Mouse (Mus musculus) forebrain, embryonic 16.5 days (tissue): Measurements from ENCODE around the gene Gm4216. TPM values are rescaled to one million over a fixed set of nuclear protein-coding genes. Genes with fewer than 3 reads are reported as not detected.
"Not testable (repeated sequence)": the region's sequence is repeated elsewhere in the genome, so short reads cannot be mapped to it uniquely, and the experiment has no call there.

Source experiments
- ATAC-seq: fragments of 200-750 bp; cut with Nextera tagmentation; 2 replicates; pipeline ENCODE4 v1.8.0; 2017; ENCODE audit warnings: mild to moderate bottlenecking, moderate library complexity
- H3K27ac ChIP-seq: fragments of 300-500 bp; sonication (generic); 2 replicates; pipeline ENCODE4 v1.5.1; 2014; ENCODE audit warnings: low read length, control low read depth
- H3K27me3 ChIP-seq: fragments of 300-500 bp; sonication (generic); replicated peaks from 2 replicates; pipeline ENCODE4 v1.6.1; 2014; ENCODE audit warnings: low read length; ENCODE audit not compliant: control insufficient read depth, insufficient read depth
- H3K36me3 ChIP-seq: fragments of 300-500 bp; sonication (generic); 2 replicates; pipeline ENCODE4 v1.6.1; 2014; ENCODE audit not compliant: control insufficient read depth, insufficient read depth
- H3K4me1 ChIP-seq: fragments of 300-500 bp; sonication (generic); replicated peaks from 2 replicates; pipeline ENCODE4 v1.6.1; 2014; ENCODE audit warnings: low read length; ENCODE audit not compliant: control insufficient read depth, insufficient read depth
- H3K4me2 ChIP-seq: fragments of 300-500 bp; sonication (generic); 2 replicates; pipeline ENCODE4 v1.6.1; 2014; ENCODE audit warnings: mild to moderate bottlenecking, low read length, control low read depth
- H3K4me3 ChIP-seq: fragments of 300-500 bp; sonication (generic); replicated peaks from 2 replicates; pipeline ENCODE4 v1.5.1; 2014; ENCODE audit warnings: mild to moderate bottlenecking, low read length, control low read depth
- H3K9ac ChIP-seq: fragments of 300-500 bp; sonication (generic); replicated peaks from 2 replicates; pipeline ENCODE4 v1.6.1; 2014; ENCODE audit warnings: low read depth, low read length, control low read depth
- H3K9me3 ChIP-seq: fragments of 300-500 bp; sonication (generic); 2 replicates; pipeline ENCODE4 v1.6.1; 2016; ENCODE audit warnings: low read length; ENCODE audit not compliant: control insufficient read depth
- WGBS: fragments of 180-500 bp; shearing (Covaris S2); extraction: QIAGEN DNeasy Blood & Tissue Kit; methylation state at CpG from one replicate; pipeline ENCODE4 v1.1.7; 2014; 5-methylcytosine and 5-hydroxymethylcytosine counted together
- polyA plus RNA-seq: library from polyadenylated mRNA; unstranded; fragments of >200 nt; fragmentation: Nextera tagmentation; extraction: Ambion mirVana; gene quantifications from 2 replicates; pipeline ENCODE4 v1.2.1, GENCODE M21; 2015

Gm4216 gene
- polyA plus RNA-seq, result not detected in 2 replicates

DNA sequence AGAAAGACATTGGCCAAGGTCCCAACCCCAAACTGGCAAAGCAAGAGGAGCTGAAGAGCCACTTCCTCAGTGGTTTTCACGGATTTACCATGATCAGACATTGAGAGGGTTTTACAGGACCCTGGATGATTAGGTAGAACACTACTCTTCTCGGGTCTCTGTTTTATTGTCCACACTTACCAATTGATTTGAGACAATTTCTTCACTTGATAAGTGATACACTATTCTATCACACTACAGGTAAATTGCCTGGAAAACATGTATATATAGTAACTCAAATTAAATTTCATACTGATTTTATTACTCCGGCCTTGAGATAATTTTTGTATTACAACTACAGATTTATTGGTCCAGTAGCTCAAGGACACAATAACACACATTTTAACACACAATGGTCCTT is at the start of gene Gm4216:
TSS of gene Gm4216 (minus strand) at position 101 of the 400 bp plus-strand sequence.
- H3K36me3 ChIP-seq, H3K27ac ChIP-seq, H3K4me1 ChIP-seq, H3K4me3 ChIP-seq, H3K9me3 ChIP-seq, H3K9ac ChIP-seq, H3K27me3 ChIP-seq, ATAC-seq, H3K4me2 ChIP-seq: not testable (repeated sequence)
- no CpG with 5 or more reads among the region's 3 CpGs for WGBS

DNA sequence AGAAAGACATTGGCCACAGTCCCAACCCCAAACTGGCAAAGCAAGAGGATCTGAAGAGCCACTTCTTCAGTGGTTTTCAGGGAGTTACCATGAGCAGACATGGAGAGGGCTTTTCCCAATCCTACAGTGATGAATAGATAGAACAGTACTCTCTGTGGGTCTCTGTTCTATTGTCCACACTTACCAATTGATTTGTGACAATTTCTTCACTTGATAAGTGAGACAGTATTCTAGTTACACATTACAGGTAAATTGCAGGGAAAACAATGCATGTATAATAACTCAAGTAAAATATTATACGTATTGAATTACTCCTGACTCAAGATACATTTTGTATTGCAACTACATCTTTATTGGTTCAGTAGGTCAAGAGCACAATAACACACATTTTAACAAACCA is 47.6 kb upstream of the Gm4216 start, which contains the start of gene Gm8720:
TSS of gene Gm8720 (minus strand) at position 101 of the 400 bp plus-strand sequence.
- WGBS, result no CpG with 5 or more reads among the region's 1 CpGs
- not testable (repeated sequence) for H3K27ac ChIP-seq, H3K9me3 ChIP-seq, H3K36me3 ChIP-seq, H3K27me3 ChIP-seq, H3K9ac ChIP-seq, H3K4me3 ChIP-seq, H3K4me2 ChIP-seq, ATAC-seq, H3K4me1 ChIP-seq

DNA sequence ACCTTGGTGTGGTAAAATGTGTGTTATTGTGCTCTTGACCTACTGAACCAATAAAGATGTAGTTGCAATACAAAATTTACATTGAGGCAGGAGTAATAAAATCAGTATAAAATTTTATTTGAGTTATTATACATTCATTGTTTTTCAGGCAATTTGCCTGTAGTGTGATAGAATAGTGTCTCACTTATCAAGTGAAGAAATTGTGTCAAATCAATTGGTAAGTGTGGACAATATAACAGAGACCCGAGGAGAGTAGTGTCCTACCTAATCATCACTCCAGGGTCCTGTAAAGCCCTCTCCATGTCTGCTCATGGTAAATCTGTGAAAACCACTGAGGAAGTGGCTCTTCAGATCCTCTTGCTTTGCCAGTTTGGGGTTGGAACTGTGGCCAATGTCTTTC is 35.5 kb upstream of the Gm4216 start, which contains the start of gene Vmn1r163:
TSS of gene Vmn1r163 (plus strand) at position 301 of the 400 bp plus-strand sequence.
- H3K4me3 ChIP-seq, H3K27me3 ChIP-seq, H3K36me3 ChIP-seq, H3K9me3 ChIP-seq, H3K4me2 ChIP-seq, H3K27ac ChIP-seq, ATAC-seq, H3K9ac ChIP-seq, H3K4me1 ChIP-seq: not testable (repeated sequence)
- no CpG with 5 or more reads among the region's 1 CpGs for WGBS

DNA sequence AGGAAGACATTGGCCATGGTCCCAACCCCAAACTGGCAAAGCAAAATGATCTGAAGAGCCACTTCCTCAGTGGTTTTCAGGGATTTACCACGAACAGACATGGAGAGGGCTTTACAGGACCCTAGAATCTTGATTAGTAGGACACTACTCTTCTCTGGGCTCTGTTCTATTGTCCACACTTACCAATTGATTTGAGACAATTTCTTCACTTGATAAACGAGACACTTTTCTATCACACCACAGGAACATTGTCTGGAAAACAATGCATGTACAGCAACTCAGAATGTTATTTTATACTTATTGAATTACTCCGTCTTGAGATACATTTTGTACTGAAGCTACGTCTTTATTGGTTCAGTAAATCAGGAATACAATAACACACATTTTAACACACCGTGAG is 35.1 kb downstream of the Gm4216 start, which contains the start of gene Gm4214:
TSS of gene Gm4214 (minus strand) at position 101 of the 400 bp plus-strand sequence.
- H3K36me3 ChIP-seq, H3K27ac ChIP-seq, H3K27me3 ChIP-seq, ATAC-seq, H3K4me3 ChIP-seq, H3K9ac ChIP-seq, H3K9me3 ChIP-seq, H3K4me2 ChIP-seq, H3K4me1 ChIP-seq: not testable (repeated sequence)
- WGBS, result no CpG with 5 or more reads among the region's 5 CpGs

Other genes starting within 250 kb of the Gm4216 start
- not detected in 2 replicates for gene Vmn1r158, start 229.1 kb downstream of the Gm4216 start, polyA plus RNA-seq
- not detected in 2 replicates for gene Vmn1r159, start 176.3 kb downstream of the Gm4216 start, polyA plus RNA-seq
- not detected in 2 replicates for gene Vmn1r160, start 148.7 kb downstream of the Gm4216 start, polyA plus RNA-seq
- gene Gm4214, start 35.2 kb downstream of the Gm4216 start, polyA plus RNA-seq, result not detected in 2 replicates
- not detected in 2 replicates for gene Vmn1r163, start 35.6 kb upstream of the Gm4216 start, polyA plus RNA-seq
- not detected in 2 replicates for gene Gm8720, start 47.5 kb upstream of the Gm4216 start, polyA plus RNA-seq
- gene Gm10662, start 124.6 kb upstream of the Gm4216 start, polyA plus RNA-seq, result not detected in 2 replicates
- gene Vmn1r165, start 197.4 kb upstream of the Gm4216 start, polyA plus RNA-seq, result not detected in 2 replicates
- gene Vmn1r166, start 231.8 kb upstream of the Gm4216 start, polyA plus RNA-seq, result not detected in 2 replicates